ENCODE assay signal across 8 mouse cellular contexts in the genomic region with DNA sequence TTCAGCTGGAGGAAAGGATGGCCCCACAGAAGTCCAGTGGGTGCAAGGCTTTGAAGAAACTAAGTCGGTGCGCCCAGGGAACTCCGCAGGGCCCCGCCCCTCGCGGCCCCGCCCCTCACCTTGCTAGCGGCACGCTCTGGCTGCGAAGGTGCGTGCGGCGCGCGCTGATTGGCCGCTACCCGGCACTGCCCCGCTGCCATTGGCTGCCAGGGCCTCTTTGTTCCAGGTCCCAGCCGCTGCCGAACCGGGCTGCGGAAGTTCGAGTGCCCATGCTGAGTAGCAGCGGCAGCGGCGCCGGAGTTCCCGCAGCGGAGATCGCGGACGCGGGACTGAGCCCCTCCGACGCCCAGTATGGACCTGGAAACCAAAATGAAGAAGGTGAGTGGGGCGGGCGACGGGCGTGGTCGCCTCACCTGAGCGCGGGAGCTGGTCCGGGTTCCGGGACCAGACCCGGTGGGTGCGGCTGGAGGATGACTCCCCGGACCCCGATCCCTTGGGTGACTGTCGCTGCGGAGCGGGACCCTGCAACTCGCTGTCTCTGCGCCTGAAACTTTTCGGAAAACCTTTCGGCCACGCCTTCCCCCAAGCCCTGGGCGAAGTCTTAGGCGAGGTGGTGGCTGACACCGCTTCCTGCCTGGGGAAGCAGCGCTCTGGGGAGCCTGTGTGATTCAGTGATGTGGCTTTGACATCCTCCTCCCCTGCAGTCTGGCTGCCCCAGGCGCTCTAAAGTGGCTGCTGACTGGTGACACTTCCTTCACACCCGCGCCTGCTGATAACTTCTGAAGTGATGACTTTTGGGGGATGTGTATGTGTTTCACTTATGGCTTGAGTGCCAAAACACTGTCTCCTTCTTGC. TPM values are rescaled to one million over a fixed set of nuclear protein-coding genes. Genes with fewer than 3 reads are reported as not detected.
DNase-seq lines count a peak whose midpoint lies in the region; ATAC-seq and TF ChIP-seq lines count a peak whose summit lies in the region.

A gene (plus strand): TSS at position 214 of the 855 bp plus-strand sequence.

- H3K9ac ChIP-seq in lung, embryonic 16.5 days (ENCODE audit: low read length): peak within 1 kb of the TSS; percentile 81

- TF ChIP-seq CTCF in cerebellum, adult 2 months (IDR thresholded peaks at IDR 0.05; ENCODE audit: borderline replicate concordance, insufficient read depth, low read depth, low read length): no peak
- TF ChIP-seq CTCF in olfactory bulb, adult 2 months (IDR thresholded peaks at IDR 0.05; ENCODE audit: insufficient read depth, low read depth, low read length): no peak
- TF ChIP-seq CTCF in thymus, adult 2 months (IDR thresholded peaks at IDR 0.05; ENCODE audit: borderline replicate concordance, control insufficient read depth, extremely low read depth, insufficient read depth, low read length, poor library complexity): no peak

- no peaks in the 10 kb centered on the region for H3K36me3 ChIP-seq in hindbrain, embryonic 10.5 days
- H3K36me3 ChIP-seq in lung, embryonic 16.5 days (ENCODE audit: control insufficient read depth, insufficient read depth, low read length): no peaks in the 10 kb centered on the region
- H3K36me3 ChIP-seq in thymus, adult 2 months (ENCODE audit: control insufficient read depth, insufficient read depth, low read length): no peaks in the 10 kb centered on the region

- WGBS in cerebellum, adult 2 months: 1% methylated on average over 63 of the region's 63 CpGs
- WGBS in hindbrain, embryonic 10.5 days: under 1% methylated on average over 63 of the region's 63 CpGs
- WGBS in lung, embryonic 16.5 days: under 1% methylated on average over 59 of the region's 63 CpGs
- under 1% methylated on average over 63 of the region's 63 CpGs for WGBS in olfactory bulb, adult 2 months
- under 1% methylated on average over 63 of the region's 63 CpGs for WGBS in thymus, adult 2 months

- no peaks in the 10 kb centered on the region for H3K4me1 ChIP-seq in cerebellum, adult 2 months (ENCODE audit: control insufficient read depth, insufficient read depth, low read length)
- peaks cover 14% of the 10 kb centered on the region for H3K4me1 ChIP-seq in hindbrain, embryonic 10.5 days (replicated peaks)
- peaks cover 6% of the 10 kb centered on the region; the same call in 1 of the 2 replicates for H3K4me1 ChIP-seq in lung, embryonic 16.5 days (replicated peaks; ENCODE audit: control insufficient read depth, insufficient read depth, low read length)
- peaks cover 11% of the 10 kb centered on the region for H3K4me1 ChIP-seq in olfactory bulb, adult 2 months (ENCODE audit: control insufficient read depth, insufficient read depth, low read length)
- peaks cover 15% of the 10 kb centered on the region for H3K4me1 ChIP-seq in thymus, adult 2 months (replicated peaks; ENCODE audit: control insufficient read depth, insufficient read depth, low read length)

- H3K27ac ChIP-seq in cerebellum, adult 2 months (ENCODE audit: insufficient read depth, low read length): no peak within 1 kb of the TSS
- peak within 1 kb of the TSS; percentile 90 for H3K27ac ChIP-seq in hindbrain, embryonic 10.5 days
- peak within 1 kb of the TSS; percentile 62 for H3K27ac ChIP-seq in lung, embryonic 16.5 days (ENCODE audit: low read length)
- no peak within 1 kb of the TSS for H3K27ac ChIP-seq in olfactory bulb, adult 2 months (ENCODE audit: insufficient read depth, low read depth, low read length)
- H3K27ac ChIP-seq in thymus, adult 2 months (ENCODE audit: control insufficient read depth, insufficient read depth, low read length): peak within 1 kb of the TSS; percentile 77

- no peak for TF ChIP-seq POLR2A in cerebellum, adult 2 months (IDR thresholded peaks at IDR 0.05; ENCODE audit: borderline replicate concordance, insufficient read depth, low read length)
- TF ChIP-seq POLR2A in olfactory bulb, adult 2 months (IDR thresholded peaks at IDR 0.05; ENCODE audit: insufficient read depth, low read depth, low read length): no peak
- TF ChIP-seq POLR2A in thymus, adult 2 months (IDR thresholded peaks at IDR 0.05; ENCODE audit: control insufficient read depth, extremely low read depth, insufficient read depth, low read length, poor library complexity): peak; percentile 39; the same call in 1 of the 2 replicates

- peak within 1 kb of the TSS; percentile 50 for H3K4me3 ChIP-seq in cerebellum, adult 2 months (replicated peaks; ENCODE audit: insufficient read depth, low read depth, low read length)
- H3K4me3 ChIP-seq in hindbrain, embryonic 10.5 days: peak within 1 kb of the TSS; percentile 82
- H3K4me3 ChIP-seq in lung, embryonic 16.5 days (ENCODE audit: low read length): peak within 1 kb of the TSS; percentile 72
- peak within 1 kb of the TSS; percentile 47 for H3K4me3 ChIP-seq in olfactory bulb, adult 2 months (ENCODE audit: insufficient read depth, low read depth, low read length)
- H3K4me3 ChIP-seq in thymus, adult 2 months (ENCODE audit: control insufficient read depth, insufficient read depth, low read length): peak within 1 kb of the TSS; percentile 74

- ATAC-seq in lung, embryonic 16.5 days (ENCODE audit: low read depth): peak; percentile 94

- peak within 1 kb of the TSS; percentile 89 for H3K4me2 ChIP-seq in lung, embryonic 16.5 days (ENCODE audit: low read depth, low read length)

- peak; percentile 85 for DNase-seq in ES-CJ7 (ENCODE audit: low read depth, low spot score)
- DNase-seq in cerebellum, adult 2 months: peak; percentile 64 to 69
- DNase-seq in frontal cortex, adult 2 months (ENCODE audit: extremely low spot score in 1 of 2, low spot score in 1 of 2): peak; percentile 6 to 65
- DNase-seq in hindbrain, embryonic 10.5 days (ENCODE audit: low spot score): peak; percentile 82
- DNase-seq in layer of hippocampus, adult 9-11 months: peak; percentile 48
- DNase-seq in thymus, adult 2 months: peak; percentile 89

- no peaks in the 10 kb centered on the region for H3K27me3 ChIP-seq in cerebellum, adult 2 months (ENCODE audit: control insufficient read depth, insufficient read depth, low read length)
- H3K27me3 ChIP-seq in hindbrain, embryonic 10.5 days (ENCODE audit: insufficient read depth, poor library complexity, severe bottlenecking): peaks cover 45% of the 10 kb centered on the region
- H3K27me3 ChIP-seq in lung, embryonic 16.5 days (ENCODE audit: control insufficient read depth, insufficient read depth, low read depth, low read length): 0 out of 2 replicates have a peak, but pooled peaks cover 2% of the 10 kb centered on the region
- H3K27me3 ChIP-seq in thymus, adult 2 months (ENCODE audit: control insufficient read depth, insufficient read depth, low read length): no peaks in the 10 kb centered on the region

- H3K9me3 ChIP-seq in hindbrain, embryonic 10.5 days: no peaks in the 10 kb centered on the region
- no peaks in the 10 kb centered on the region for H3K9me3 ChIP-seq in lung, embryonic 16.5 days (ENCODE audit: control insufficient read depth, low read length)

RNA-seq across cellular contexts. Expression of the gene that starts here (rescaled TPM):
- 2.0 and 2.1 TPM in 2 replicates for polyA plus RNA-seq in cerebellum, adult 2 months (2012; rRNA removed)
- 5.7 and 5.8 TPM in 2 replicates for polyA plus RNA-seq in frontal cortex, adult 2 months (2012; rRNA removed)
- polyA plus RNA-seq in hindbrain, embryonic 10.5 days (2016; fragmentation: Nextera tagmentation; extraction: Ambion mirVana): 40.3 and 44.2 TPM in 2 replicates
- polyA plus RNA-seq in lung, embryonic 16.5 days (2015; fragmentation: Nextera tagmentation; extraction: Ambion mirVana): 66.3 and 68.2 TPM in 2 replicates
- polyA plus RNA-seq in olfactory bulb, adult 2 months (2012; ENCODE audit: insufficient read depth, insufficient read length, low replicate concordance, missing spikeins): not detected in 2 replicates
- 48.6 and 59.2 TPM in 2 replicates for polyA plus RNA-seq in thymus, adult 2 months (2012; rRNA removed)

Comparison
In these comparisons a context has a peak if more than half of its experiments do, and no peak if none do; other contexts are left out.
1. DNase-seq: peak in every context shown above with its lines; median percentile 89 in thymus, adult 2 months; 85 in ES-CJ7; 82 in hindbrain, embryonic 10.5 days; 66 in cerebellum, adult 2 months; 48 in layer of hippocampus, adult 9-11 months; 36 in frontal cortex, adult 2 months.
2. H3K27ac ChIP-seq: peak in hindbrain, embryonic 10.5 days (single experiment), lung, embryonic 16.5 days (single experiment) and thymus, adult 2 months (single experiment); none in cerebellum, adult 2 months (single experiment) and olfactory bulb, adult 2 months (single experiment).
3. Peak in every context shown above with its lines, with median percentiles within 50 percentile points of each other: H3K4me3 ChIP-seq.